26 mouse cellular contexts compared by ENCODE assay signal in the genomic region with DNA sequence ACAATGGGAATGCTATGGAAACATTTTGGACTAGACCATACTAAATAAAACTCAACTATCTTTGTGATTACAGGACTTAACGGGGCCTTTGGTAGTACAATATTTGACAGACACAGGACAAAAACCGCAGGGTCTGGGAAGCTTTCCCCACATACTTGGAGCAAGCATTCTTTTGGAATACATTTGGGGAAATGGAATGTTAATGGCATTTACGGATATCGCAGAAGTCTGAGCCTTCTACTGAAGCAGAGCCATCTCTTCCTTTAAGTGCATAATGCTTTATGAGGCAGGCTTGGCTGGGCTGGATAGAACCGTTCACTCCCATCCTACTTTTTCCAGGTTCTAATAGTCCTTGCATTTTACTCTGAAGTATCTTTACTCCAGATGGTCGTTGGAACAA.
DNase-seq lines count a peak whose midpoint lies in the region; ATAC-seq and TF ChIP-seq lines count a peak whose summit lies in the region.
"Had no signal": no experiment of that assay in that cellular context is flagged by ENCODE, and none has a peak within 500 bp of the region (broad histone marks: within the 10 kb centered on the region; RNA-seq: fewer than 3 reads in every experiment).

No protein-coding gene starts in this region.

- no peaks in the 10 kb centered on the region for H3K36me3 ChIP-seq in embryonic facial prominence, embryonic 14.5 days (ENCODE audit: control insufficient read depth, insufficient read depth, low read length)
- no peaks in the 10 kb centered on the region for H3K36me3 ChIP-seq in embryonic facial prominence, embryonic 10.5 days (replicated peaks)
- no peaks in the 10 kb centered on the region for H3K36me3 ChIP-seq in kidney, postnatal 0 days (ENCODE audit: insufficient read depth, low read length)
- H3K36me3 ChIP-seq in kidney, embryonic 15.5 days = no peaks in the 10 kb centered on the region
- H3K36me3 ChIP-seq in limb, embryonic 14.5 days (ENCODE audit: control insufficient read depth, insufficient read depth, low read length) = no peaks in the 10 kb centered on the region
- H3K36me3 ChIP-seq in limb, embryonic 10.5 days = no peaks in the 10 kb centered on the region
- H3K36me3 ChIP-seq: embryonic facial prominence, embryonic 12.5 days; embryonic facial prominence, embryonic 15.5 days; G1E had no signal

- no peaks in the 10 kb centered on the region for H3K27me3 ChIP-seq in embryonic facial prominence, embryonic 14.5 days (replicated peaks; ENCODE audit: control insufficient read depth, insufficient read depth, low read length)
- H3K27me3 ChIP-seq in embryonic facial prominence, embryonic 10.5 days (replicated peaks; ENCODE audit: low read depth, poor library complexity, severe bottlenecking) = peaks cover 14% of the 10 kb centered on the region
- H3K27me3 ChIP-seq in kidney, postnatal 0 days (ENCODE audit: insufficient read depth, low read length) = no peaks in the 10 kb centered on the region
- H3K27me3 ChIP-seq in kidney, embryonic 15.5 days = peaks cover 4% of the 10 kb centered on the region
- no peaks in the 10 kb centered on the region for H3K27me3 ChIP-seq in limb, embryonic 14.5 days (ENCODE audit: control insufficient read depth, insufficient read depth, low read length)
- 0 out of 2 replicates have a peak, but pooled peaks cover 7% of the 10 kb centered on the region for H3K27me3 ChIP-seq in limb, embryonic 10.5 days (ENCODE audit: low read depth, poor library complexity, severe bottlenecking)
- H3K27me3 ChIP-seq in Patski = no peaks in the 10 kb centered on the region
- H3K27me3 ChIP-seq: CH12.LX; embryonic facial prominence, embryonic 12.5 days; embryonic facial prominence, embryonic 15.5 days had no signal

- no peak overlapping the region for H3K4me2 ChIP-seq in embryonic facial prominence, embryonic 14.5 days (ENCODE audit: low read depth, low read length)
- H3K4me2 ChIP-seq in kidney, postnatal 0 days (ENCODE audit: low read length) = no peak overlapping the region
- no peak overlapping the region for H3K4me2 ChIP-seq in kidney, embryonic 15.5 days
- no peak overlapping the region for H3K4me2 ChIP-seq in limb, embryonic 14.5 days (replicated peaks; ENCODE audit: low read depth, low read length, severe bottlenecking)
- H3K4me2 ChIP-seq: embryonic facial prominence, embryonic 12.5 days; embryonic facial prominence, embryonic 15.5 days had no signal

- in situ Hi-C loops in Patski (cut with MboI; ENCODE audit: low pct_unique_long_range_greater_than_20kb) = no loop called here

- no peak for TF ChIP-seq CTCF in kidney, postnatal 0 days (IDR thresholded peaks at IDR 0.05; ENCODE audit: low read depth)
- TF ChIP-seq CTCF in Patski (IDR thresholded peaks at IDR 0.05) = no peak

- H3K4me3 ChIP-seq in embryonic facial prominence, embryonic 14.5 days (ENCODE audit: low read depth, low read length) = no peak overlapping the region
- no peak overlapping the region for H3K4me3 ChIP-seq in embryonic facial prominence, embryonic 10.5 days
- no peak overlapping the region for H3K4me3 ChIP-seq in kidney, postnatal 0 days (replicated peaks; ENCODE audit: low read depth, low read length)
- no peak overlapping the region for H3K4me3 ChIP-seq in kidney, embryonic 15.5 days (replicated peaks)
- H3K4me3 ChIP-seq in limb, embryonic 14.5 days (replicated peaks; ENCODE audit: low read length) = no peak overlapping the region
- H3K4me3 ChIP-seq in limb, embryonic 10.5 days = no peak overlapping the region
- H3K4me3 ChIP-seq: embryonic facial prominence, embryonic 12.5 days; embryonic facial prominence, embryonic 15.5 days had no signal

- no peak overlapping the region for H3K27ac ChIP-seq in embryonic facial prominence, embryonic 14.5 days (replicated peaks; ENCODE audit: low read depth, low read length)
- no peak overlapping the region for H3K27ac ChIP-seq in embryonic facial prominence, embryonic 10.5 days (replicated peaks)
- no peak overlapping the region for H3K27ac ChIP-seq in kidney, postnatal 0 days
- H3K27ac ChIP-seq in kidney, embryonic 15.5 days = no peak overlapping the region
- no peak overlapping the region for H3K27ac ChIP-seq in limb, embryonic 14.5 days (replicated peaks; ENCODE audit: low read depth, low read length)
- H3K27ac ChIP-seq in limb, embryonic 10.5 days = no peak overlapping the region
- H3K27ac ChIP-seq: embryonic facial prominence, embryonic 12.5 days; embryonic facial prominence, embryonic 15.5 days had no signal

- no peaks in the 10 kb centered on the region for H3K9me3 ChIP-seq in embryonic facial prominence, embryonic 14.5 days (ENCODE audit: control insufficient read depth, low read length)
- H3K9me3 ChIP-seq in embryonic facial prominence, embryonic 10.5 days = no peaks in the 10 kb centered on the region
- H3K9me3 ChIP-seq in kidney, postnatal 0 days (replicated peaks; ENCODE audit: low read length) = no peaks in the 10 kb centered on the region
- no peaks in the 10 kb centered on the region for H3K9me3 ChIP-seq in kidney, embryonic 15.5 days (replicated peaks)
- H3K9me3 ChIP-seq in limb, embryonic 14.5 days (ENCODE audit: control insufficient read depth, low read length) = no peaks in the 10 kb centered on the region
- no peaks in the 10 kb centered on the region for H3K9me3 ChIP-seq in limb, embryonic 10.5 days (replicated peaks)
- H3K9me3 ChIP-seq: embryonic facial prominence, embryonic 12.5 days; embryonic facial prominence, embryonic 15.5 days had no signal

- POLR2A ChIA-PET in Patski (lab: Charles Lee) = interaction anchor here (1.3 kb wide), 1 partner anchor 12 kb away, joined by 4 read pairs; no protein-coding TSS in a partner anchor

- no peak for TF ChIP-seq POLR2A in limb, embryonic 14.5 days (IDR thresholded peaks at IDR 0.05; ENCODE audit: borderline replicate concordance, extremely low read depth, insufficient read depth, insufficient read length)

- H3K9ac ChIP-seq in embryonic facial prominence, embryonic 14.5 days (ENCODE audit: low read depth, low read length) = no peak overlapping the region
- no peak overlapping the region for H3K9ac ChIP-seq in kidney, postnatal 0 days (ENCODE audit: low read depth, low read length)
- no peak overlapping the region for H3K9ac ChIP-seq in kidney, embryonic 15.5 days
- no peak overlapping the region for H3K9ac ChIP-seq in limb, embryonic 14.5 days (ENCODE audit: low read depth, low read length, severe bottlenecking)
- H3K9ac ChIP-seq: embryonic facial prominence, embryonic 12.5 days; embryonic facial prominence, embryonic 15.5 days had no signal

- ATAC-seq in embryonic facial prominence, embryonic 14.5 days (ENCODE audit: low read depth) = no peak
- ATAC-seq in kidney, postnatal 0 days (replicated peaks; ENCODE audit: low FRiP score, low read depth) = no peak
- ATAC-seq in kidney, embryonic 15.5 days (replicated peaks; ENCODE audit: low FRiP score) = no peak
- 0 out of 2 replicates have a peak, but pooled peaks have one; percentile 37 for ATAC-seq in limb, embryonic 14.5 days (ENCODE audit: low FRiP score, low read depth)
- peak; percentile 42 for ATAC-seq in Patski
- ATAC-seq: CD4-positive, CD25-positive, alpha-beta regulatory T cell, adult 4 months; forebrain, embryonic 14.5 days; forebrain, embryonic 16.5 days had no signal

- H3K4me1 ChIP-seq in embryonic facial prominence, embryonic 14.5 days (ENCODE audit: control insufficient read depth, insufficient read depth, low read length) = peaks cover 6% of the 10 kb centered on the region; the same call in 1 of the 2 replicates
- H3K4me1 ChIP-seq in embryonic facial prominence, embryonic 10.5 days = peaks cover 9% of the 10 kb centered on the region; the same call in 1 of the 2 replicates
- H3K4me1 ChIP-seq in kidney, postnatal 0 days (replicated peaks; ENCODE audit: insufficient read depth, low read length) = no peaks in the 10 kb centered on the region
- H3K4me1 ChIP-seq in kidney, embryonic 15.5 days = peaks cover 15% of the 10 kb centered on the region
- H3K4me1 ChIP-seq in limb, embryonic 14.5 days (ENCODE audit: control insufficient read depth, insufficient read depth, low read length) = 0 out of 2 replicates have a peak, but pooled peaks cover 6% of the 10 kb centered on the region
- H3K4me1 ChIP-seq in limb, embryonic 10.5 days = peaks cover 13% of the 10 kb centered on the region

- WGBS in embryonic facial prominence, embryonic 14.5 days = 65% methylated on average over 6 of the region's 6 CpGs
- WGBS in embryonic facial prominence, embryonic 10.5 days = 90% methylated on average over 6 of the region's 6 CpGs
- 75% methylated on average over 6 of the region's 6 CpGs for WGBS in kidney, postnatal 0 days
- 77% methylated on average over 6 of the region's 6 CpGs for WGBS in kidney, embryonic 15.5 days
- WGBS in limb, embryonic 14.5 days = 64% methylated on average over 6 of the region's 6 CpGs
- WGBS in limb, embryonic 10.5 days = 92% methylated on average over 6 of the region's 6 CpGs

- DNase-seq in embryonic facial prominence, embryonic 14.5 days (ENCODE audit: low spot score) = peak; percentile 57
- DNase-seq in embryonic facial prominence, embryonic 10.5 days (ENCODE audit: low spot score) = no peak
- DNase-seq in kidney, postnatal 0 days (ENCODE audit: low spot score) = peak; percentile 32
- DNase-seq in limb, embryonic 14.5 days (ENCODE audit: low spot score) = peak; percentile 52
- DNase-seq in limb, embryonic 10.5 days (ENCODE audit: low spot score) = no peak
- DNase-seq in Patski (ENCODE audit: low read depth, low spot score) = no peak
- no peak for DNase-seq in frontal cortex, adult 2 months (ENCODE audit: extremely low spot score in 1 of 2, low spot score in 1 of 2)
- DNase-seq: adrenal gland, adult 2 months; adrenal gland, postnatal 10 days; adrenal gland, postnatal 25 days; B cell, adult 2 months; cerebellum, adult 11 months; cerebellum, adult 18-20 months; cerebellum, adult 8-10 months; cerebellum, adult 9-11 months; cerebellum, postnatal 14 days; cerebellum, postnatal 36 days; embryo, embryonic 11 days had no signal

- CTCF ChIA-PET in Patski (lab: Charles Lee) = interaction anchor here (2.7 kb wide), 1 partner anchor 12 kb away, joined by 8 read pairs; no protein-coding TSS in a partner anchor

Comparison
In these comparisons a context has a peak if more than half of its experiments do, and no peak if none do; other contexts are left out.
1. DNase-seq: peak in embryonic facial prominence, embryonic 14.5 days (single experiment), kidney, postnatal 0 days (single experiment) and limb, embryonic 14.5 days (single experiment); none in embryonic facial prominence, embryonic 10.5 days (single experiment), limb, embryonic 10.5 days (single experiment), Patski (single experiment) and frontal cortex, adult 2 months (0 of 2).
2. ATAC-seq: peak in limb, embryonic 14.5 days (single experiment) and Patski (single experiment); none in embryonic facial prominence, embryonic 14.5 days (single experiment), kidney, postnatal 0 days (single experiment) and kidney, embryonic 15.5 days (single experiment).